Mouse (Mus musculus) forebrain, embryonic 14.5 days (tissue): ENCODE results near the gene Slc31a1. TPM values are rescaled to one million over a fixed set of nuclear protein-coding genes. Genes with fewer than 3 reads are reported as not detected.

Experiments
- ATAC-seq: fragments of 200-750 bp; cut with Nextera tagmentation; 2 replicates; pipeline ENCODE4 v1.8.0; 2017; ENCODE audit warnings: mild to moderate bottlenecking, moderate library complexity
- DNase-seq: peaks from one replicate; pipeline ENCODE4 v3.0.0-alpha.2; 2015; ENCODE audit warnings: low spot score
- H3K27ac ChIP-seq: fragments of 300-500 bp; sonication (generic); 2 replicates; pipeline ENCODE4 v1.5.1; 2014; ENCODE audit warnings: low read depth, mild to moderate bottlenecking, control low read depth, low read length, moderate library complexity
- H3K27me3 ChIP-seq: fragments of 300-500 bp; sonication (generic); replicated peaks from 2 replicates; pipeline ENCODE4 v1.6.1; 2014; ENCODE audit warnings: low read length, control low read depth, mixed read lengths; ENCODE audit not compliant: control insufficient read depth, insufficient read depth
- H3K36me3 ChIP-seq: fragments of 300-500 bp; sonication (generic); 2 replicates; pipeline ENCODE4 v1.6.1; 2014; ENCODE audit warnings: low read length, control low read depth; ENCODE audit not compliant: control insufficient read depth, insufficient read depth
- H3K4me1 ChIP-seq: fragments of 300-500 bp; sonication (generic); 2 replicates; pipeline ENCODE4 v1.6.1; 2014; ENCODE audit warnings: antibody characterized with exemption, low read length, control low read depth; ENCODE audit not compliant: control insufficient read depth, insufficient read depth
- H3K4me2 ChIP-seq: fragments of 300-500 bp; sonication (generic); 2 replicates; pipeline ENCODE4 v1.6.1; 2014; ENCODE audit warnings: mild to moderate bottlenecking, control low read depth, low read length
- H3K4me3 ChIP-seq: fragments of 300-500 bp; sonication (generic); 2 replicates; pipeline ENCODE4 v1.5.1; 2014; ENCODE audit warnings: low read depth, low read length, control low read depth
- H3K9ac ChIP-seq: fragments of 300-500 bp; sonication (generic); 2 replicates; pipeline ENCODE4 v1.6.1; 2014; ENCODE audit warnings: mild to moderate bottlenecking, low read length, control low read depth, moderate library complexity
- H3K9me3 ChIP-seq: fragments of 300-500 bp; sonication (generic); replicated peaks from 2 replicates; pipeline ENCODE4 v1.6.1; 2016; ENCODE audit warnings: low read length, control low read depth, mixed read lengths; ENCODE audit not compliant: control insufficient read depth
- WGBS: fragments of 180-500 bp; shearing (Covaris S2); extraction: QIAGEN DNeasy Blood & Tissue Kit; methylation state at CpG from one replicate; pipeline ENCODE4 v1.1.7; 2014; 5-methylcytosine and 5-hydroxymethylcytosine counted together
- polyA plus RNA-seq: library from polyadenylated mRNA; unstranded; fragments of >200 nt; fragmentation: Nextera tagmentation; extraction: Ambion mirVana; gene quantifications from 2 replicates; pipeline ENCODE4 v1.2.1, GENCODE M21; 2014

The Slc31a1 gene
- polyA plus RNA-seq, 1 experiment from 2014 or later: 44.9 TPM

GRCm38 (mm10) chr4:62331977-62332376 lies 28.6 kb upstream of the Slc31a1 start:
- Histone ChIP-seq H3K27me3 (no peaks in the 10 kb centered on the region), H3K4me3 (no peak overlapping the region), H3K9me3 (no peaks in the 10 kb centered on the region), H3K36me3 (peaks cover 54% of the 10 kb centered on the region), H3K9ac (no peak overlapping the region), H3K27ac (no peak overlapping the region), H3K4me2 (no peak overlapping the region), H3K4me1 (no peaks in the 10 kb centered on the region)
- no peak for ATAC-seq
- WGBS: 87% methylated on average over 5 of the region's 5 CpGs
- DNase-seq: no peak

- DNase-seq: no peak
Measured at GRCm38 (mm10) chr4:62338536-62338935, 22.0 kb upstream of the Slc31a1 start.

GRCm38 (mm10) chr4:62344000-62344399 lies 16.5 kb upstream of the Slc31a1 start:
- H3K9ac ChIP-seq: no peak overlapping the region

More at GRCm38 (mm10) chr4:62338536-62338935, 22.0 kb upstream of the Slc31a1 start:
- Histone ChIP-seq H3K9ac (no peak overlapping the region), H3K27me3 (no peaks in the 10 kb centered on the region), H3K9me3 (no peaks in the 10 kb centered on the region), H3K4me3 (no peak overlapping the region), H3K4me2 (no peak overlapping the region), H3K36me3 (peaks cover 38% of the 10 kb centered on the region), H3K4me1 (no peaks in the 10 kb centered on the region), H3K27ac (no peak overlapping the region)
- WGBS: 91% methylated on average over 5 of the region's 5 CpGs
- no peak for ATAC-seq

GRCm38 (mm10) chr4:62345827-62346226 lies 14.7 kb upstream of the Slc31a1 start:
- ATAC-seq (no peak), DNase-seq (no peak)
- no peaks in the 10 kb centered on the region for H3K9me3 ChIP-seq
- no peak overlapping the region for H3K4me2 ChIP-seq
- no peak overlapping the region for H3K27ac ChIP-seq
- H3K36me3 ChIP-seq: peaks cover 23% of the 10 kb centered on the region
- no peak overlapping the region for H3K4me3 ChIP-seq
- no peak overlapping the region for H3K9ac ChIP-seq
- H3K27me3 ChIP-seq: no peaks in the 10 kb centered on the region
- WGBS: 85% methylated on average over 4 of the region's 4 CpGs
- H3K4me1 ChIP-seq: no peaks in the 10 kb centered on the region

More at GRCm38 (mm10) chr4:62344000-62344399, 16.5 kb upstream of the Slc31a1 start:
- Histone ChIP-seq H3K9me3 (no peaks in the 10 kb centered on the region), H3K4me3 (no peak overlapping the region), H3K4me1 (no peaks in the 10 kb centered on the region), H3K27me3 (no peaks in the 10 kb centered on the region), H3K36me3 (peaks cover 31% of the 10 kb centered on the region), H3K27ac (no peak overlapping the region), H3K4me2 (no peak overlapping the region)
- WGBS: 98% methylated on average over 1 of the region's 1 CpGs
- no peak for DNase-seq
- ATAC-seq: no peak

GRCm38 (mm10) chr4:62347605-62348328 lies 12.8 kb upstream of the Slc31a1 start:
- H3K4me2 ChIP-seq: no peak overlapping the region
- no peak overlapping the region for H3K27ac ChIP-seq
- H3K27me3 ChIP-seq: no peaks in the 10 kb centered on the region
- H3K36me3 ChIP-seq: peaks cover 26% of the 10 kb centered on the region
- H3K4me3 ChIP-seq: no peak overlapping the region
- H3K9ac ChIP-seq: no peak overlapping the region
- DNase-seq: no peak
- ATAC-seq: no peak
- H3K9me3 ChIP-seq: no peaks in the 10 kb centered on the region
- no peaks in the 10 kb centered on the region for H3K4me1 ChIP-seq
- WGBS: 84% methylated on average over 9 of the region's 9 CpGs

GRCm38 (mm10) chr4:62348329-62348705 lies 12.2 kb upstream of the Slc31a1 start:
- DNase-seq (no peak), ATAC-seq (no peak)
- Histone ChIP-seq H3K27me3 (no peaks in the 10 kb centered on the region), H3K9me3 (no peaks in the 10 kb centered on the region), H3K4me2 (no peak overlapping the region), H3K4me1 (no peaks in the 10 kb centered on the region), H3K36me3 (peaks cover 20% of the 10 kb centered on the region), H3K9ac (no peak overlapping the region), H3K27ac (no peak overlapping the region), H3K4me3 (no peak overlapping the region)
- 90% methylated on average over 2 of the region's 2 CpGs for WGBS

- Histone ChIP-seq H3K27me3 (no peaks in the 10 kb centered on the region), H3K9ac (no peak overlapping the region), H3K9me3 (no peaks in the 10 kb centered on the region), H3K36me3 (peaks cover 19% of the 10 kb centered on the region), H3K4me2 (no peak overlapping the region), H3K27ac (no peak overlapping the region), H3K4me3 (no peak overlapping the region), H3K4me1 (no peaks in the 10 kb centered on the region)
- DNase-seq: no peak
- WGBS: 96% methylated on average over 2 of the region's 2 CpGs
- ATAC-seq: no peak
Measured at GRCm38 (mm10) chr4:62349371-62349770, 11.2 kb upstream of the Slc31a1 start.

GRCm38 (mm10) chr4:62357631-62358148 lies 2.8 kb upstream of the Slc31a1 start:
- peaks cover 11% of the 10 kb centered on the region for H3K4me1 ChIP-seq
- H3K4me2 ChIP-seq: no peak overlapping the region
- H3K27ac ChIP-seq: no peak overlapping the region
- no peaks in the 10 kb centered on the region for H3K27me3 ChIP-seq
- DNase-seq (no peak), ATAC-seq (no peak)
- no peak overlapping the region for H3K4me3 ChIP-seq
- WGBS: 94% methylated on average over 1 of the region's 1 CpGs
- no peaks in the 10 kb centered on the region for H3K36me3 ChIP-seq
- no peak overlapping the region for H3K9ac ChIP-seq
- H3K9me3 ChIP-seq: no peaks in the 10 kb centered on the region

GRCm38 (mm10) chr4:62359256-62359775 lies 1.2 kb upstream of the Slc31a1 start:
- no peak overlapping the region for H3K27ac ChIP-seq
- ATAC-seq: no peak
- 51% methylated on average over 7 of the region's 7 CpGs for WGBS
- H3K9me3 ChIP-seq: no peaks in the 10 kb centered on the region
- no peak for DNase-seq
- peak overlapping the region; percentile 79 for H3K4me2 ChIP-seq
- H3K36me3 ChIP-seq: no peaks in the 10 kb centered on the region
- H3K9ac ChIP-seq: peak overlapping the region; percentile 76
- no peaks in the 10 kb centered on the region for H3K27me3 ChIP-seq
- H3K4me3 ChIP-seq: peak overlapping the region; percentile 73
- H3K4me1 ChIP-seq: peaks cover 11% of the 10 kb centered on the region
